Mouse (Mus musculus): ENCODE data around the gene Gm20503. TPM values are rescaled to one million over a fixed set of nuclear protein-coding genes. Genes with fewer than 3 reads are reported as not detected.
A peak's percentile ranks its signal among the peaks of the same experiment; 100 is the strongest.

Gene Gm20503
- total RNA-seq, 2 experiments from 2014 or later: 0.66 to 5.9 TPM

- no peak for DNase-seq (ENCODE audit: extremely low spot score in 1 of 2, low spot score in 1 of 2)
Observed at GRCm38 (mm10) chr4:59006211-59006610, 3.2 kb downstream of the Gm20503 start.

GRCm38 (mm10) chr4:59007016-59007415 lies 4.0 kb downstream of the Gm20503 start:
- DNase-seq (ENCODE audit: extremely low spot score in 1 of 2, low spot score in 1 of 2): no peak

GRCm38 (mm10) chr4:59007974-59008373 lies 5.0 kb downstream of the Gm20503 start:
- DNase-seq (ENCODE audit: extremely low spot score in 1 of 2, low spot score in 1 of 2): no peak

GRCm38 (mm10) chr4:59009186-59009585 lies 6.2 kb downstream of the Gm20503 start:
- no peak for DNase-seq (ENCODE audit: extremely low spot score in 1 of 2, low spot score in 1 of 2)

GRCm38 (mm10) chr4:59009696-59010095 lies 6.7 kb downstream of the Gm20503 start:
- DNase-seq (ENCODE audit: extremely low spot score in 1 of 2, low spot score in 1 of 2): no peak

GRCm38 (mm10) chr4:59011446-59011845 lies 8.4 kb downstream of the Gm20503 start:
- DNase-seq (ENCODE audit: extremely low spot score in 1 of 2, low spot score in 1 of 2): no peak

GRCm38 (mm10) chr4:59015181-59015580 lies 12.2 kb downstream of the Gm20503 start:
- no peak for DNase-seq (ENCODE audit: extremely low spot score in 1 of 2, low spot score in 1 of 2)

GRCm38 (mm10) chr4:59016922-59017321 lies 13.9 kb downstream of the Gm20503 start:
- DNase-seq (ENCODE audit: extremely low spot score in 1 of 2, low spot score in 1 of 2): no peak

- no peak for DNase-seq (ENCODE audit: extremely low spot score in 1 of 2, low spot score in 1 of 2)
Observed at GRCm38 (mm10) chr4:59034325-59034917, 31.4 kb downstream of the Gm20503 start.

GRCm38 (mm10) chr4:59034918-59035785 lies 32.1 kb downstream of the Gm20503 start, which contains the start of gene Gng10:
Gng10 (plus strand) TSS chr4:59035088.
- DNase-seq (ENCODE audit: extremely low spot score in 1 of 2, low spot score in 1 of 2): peak; percentile 62 to 76

GRCm38 (mm10) chr4:59035786-59036350 lies 32.9 kb downstream of the Gm20503 start:
- DNase-seq (ENCODE audit: extremely low spot score in 1 of 2, low spot score in 1 of 2): no peak

- DNase-seq (ENCODE audit: extremely low spot score in 1 of 2, low spot score in 1 of 2): peak; percentile 46 to 79
Observed at GRCm38 (mm10) chr4:59036490-59037127, 33.6 kb downstream of the Gm20503 start.

- DNase-seq (ENCODE audit: extremely low spot score in 1 of 2, low spot score in 1 of 2): no peak
Observed at GRCm38 (mm10) chr4:59037525-59037924, 34.5 kb downstream of the Gm20503 start.

- no peak for DNase-seq (ENCODE audit: extremely low spot score in 1 of 2, low spot score in 1 of 2)
Observed at GRCm38 (mm10) chr4:59040397-59041287, 37.6 kb downstream of the Gm20503 start.

GRCm38 (mm10) chr4:59043074-59043473 lies 40.1 kb downstream of the Gm20503 start:
- no peak for DNase-seq (ENCODE audit: extremely low spot score in 1 of 2, low spot score in 1 of 2)

- DNase-seq (ENCODE audit: extremely low spot score in 1 of 2, low spot score in 1 of 2): no peak
Observed at GRCm38 (mm10) chr4:59043891-59044290, 40.9 kb downstream of the Gm20503 start.

- DNase-seq (ENCODE audit: extremely low spot score in 1 of 2, low spot score in 1 of 2): no peak
Observed at GRCm38 (mm10) chr4:59047222-59047621, 44.2 kb downstream of the Gm20503 start.

- DNase-seq (ENCODE audit: extremely low spot score in 1 of 2, low spot score in 1 of 2): no peak
Observed at GRCm38 (mm10) chr4:59051081-59051480, 48.1 kb downstream of the Gm20503 start.

GRCm38 (mm10) chr4:59057929-59058328 lies 54.9 kb downstream of the Gm20503 start:
- no peak for DNase-seq (ENCODE audit: extremely low spot score in 1 of 2, low spot score in 1 of 2)

GRCm38 (mm10) chr4:59062526-59062925 lies 59.5 kb downstream of the Gm20503 start:
- DNase-seq (ENCODE audit: extremely low spot score in 1 of 2, low spot score in 1 of 2): no peak

Data from layer of hippocampus, postnatal 25 days (tissue).